Mouse (Mus musculus): ENCODE results near the gene Dmac2.

GRCm38 (mm10) chr7:25618865-25619721 is at the start of gene Dmac2:
- no peak for TF ChIP-seq CTCF (conservative IDR thresholded peaks at IDR 0.05; ENCODE audit: low read length)
- no peak for TF ChIP-seq POU5F1 (IDR thresholded peaks at IDR 0.05; ENCODE audit: borderline replicate concordance, low read length)
- TF ChIP-seq NANOG (IDR thresholded peaks at IDR 0.05; ENCODE audit: borderline replicate concordance, low read length), result no peak

Data from E14TG2a.4 (cell line).